Mouse (Mus musculus) erythroblast, embryonic 14.5 days (primary cell): ENCODE data around the gene Ciao2a.

Experiments
- GATA1 ChIP-seq: IDR thresholded peaks from 2 replicates; pipeline ENCODE4 v1.6.1; 2012; ENCODE audit warnings: low read length, inconsistent platforms, mixed read lengths
- TAL1 ChIP-seq: IDR thresholded peaks from 3 replicates; pipeline ENCODE4 v1.6.1; 2012; ENCODE audit warnings: low read length, inconsistent platforms, mixed read lengths

- TF ChIP-seq TAL1 (no peak), GATA1 (no peak)
Measured at GRCm38 (mm10) chr9:66138193-66138592, 11.8 kb downstream of the Ciao2a start.
